Mouse (Mus musculus) ES-Bruce4 (cell line): Measurements from ENCODE around the gene Gm10945.

ENCODE experiments used
- CTCF ChIP-seq: IDR thresholded peaks from one replicate; pipeline ENCODE4 v1.8.1; 2011; ENCODE audit warnings: low read depth, low read length
- EP300 ChIP-seq: IDR thresholded peaks from 2 replicates; pipeline ENCODE4 v1.6.1; 2011; ENCODE audit warnings: low read depth, low read length; ENCODE audit not compliant: insufficient read depth
- POLR2A ChIP-seq: IDR thresholded peaks from one replicate; pipeline ENCODE4 v1.8.1; 2011; ENCODE audit warnings: low read length; ENCODE audit not compliant: insufficient read depth

DNA sequence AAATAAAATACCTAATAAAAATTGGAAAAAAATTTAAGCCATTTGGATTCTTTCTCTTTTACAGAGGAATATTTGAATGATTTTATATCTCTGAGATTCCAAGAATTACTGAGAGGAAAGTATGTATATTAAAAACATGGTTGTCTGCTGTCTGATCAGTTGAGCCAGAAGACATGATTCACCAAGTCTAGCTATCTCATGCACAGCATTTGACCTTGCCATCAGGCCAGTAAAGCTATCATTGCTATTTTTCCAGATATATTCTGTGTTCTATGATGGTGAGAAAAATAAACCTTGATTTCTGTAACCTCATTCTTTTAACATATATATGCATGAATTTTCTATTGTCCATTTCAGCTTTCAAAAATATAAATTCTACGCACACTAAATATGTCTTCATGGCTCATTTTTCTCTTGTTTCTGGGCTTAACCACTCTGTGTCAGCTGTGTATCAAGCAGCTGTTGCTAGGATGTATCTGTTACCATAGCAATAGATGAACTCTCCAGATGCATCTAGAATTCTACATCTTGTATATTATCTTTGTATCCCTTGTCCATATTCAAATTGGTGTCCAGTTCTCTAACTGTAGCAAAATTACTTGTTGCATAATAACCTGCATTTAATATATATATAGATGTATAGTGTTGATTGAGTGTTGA, 56.2 kb downstream of the Gm10945 start:
- no peak for TF ChIP-seq CTCF
- TF ChIP-seq EP300: no peak
- TF ChIP-seq POLR2A: no peak
